Mouse (Mus musculus): ENCODE results near the gene Wdtc1. TPM values are rescaled to one million over a fixed set of nuclear protein-coding genes. Genes with fewer than 3 reads are reported as not detected.

The Wdtc1 gene
- total RNA-seq, 4 experiments from 2014 or later: 53.6 to 58.0 (median 54.3) TPM

DNA sequence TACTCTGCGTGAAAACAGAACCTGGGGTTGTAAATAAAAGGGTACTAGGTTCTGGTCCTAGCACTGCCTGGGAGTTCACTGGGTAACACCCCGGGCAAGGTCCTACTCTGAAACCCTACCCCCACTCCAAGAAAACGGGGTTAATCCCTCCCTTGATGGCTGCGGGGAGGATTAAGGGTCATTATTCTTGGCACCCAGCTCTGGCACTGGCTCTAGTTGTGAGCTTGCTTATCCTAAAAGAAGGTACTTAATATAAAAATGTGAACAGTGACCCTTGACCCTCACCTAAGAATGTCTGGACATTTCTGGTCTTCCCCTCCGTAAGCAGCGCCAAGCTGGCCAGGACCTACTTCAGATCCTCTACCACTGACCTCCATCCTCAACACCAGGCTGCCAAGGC, 20.0 kb downstream of the Wdtc1 start:
- DNase-seq (ENCODE audit: low spot score in 2 of 2): no peak

DNA sequence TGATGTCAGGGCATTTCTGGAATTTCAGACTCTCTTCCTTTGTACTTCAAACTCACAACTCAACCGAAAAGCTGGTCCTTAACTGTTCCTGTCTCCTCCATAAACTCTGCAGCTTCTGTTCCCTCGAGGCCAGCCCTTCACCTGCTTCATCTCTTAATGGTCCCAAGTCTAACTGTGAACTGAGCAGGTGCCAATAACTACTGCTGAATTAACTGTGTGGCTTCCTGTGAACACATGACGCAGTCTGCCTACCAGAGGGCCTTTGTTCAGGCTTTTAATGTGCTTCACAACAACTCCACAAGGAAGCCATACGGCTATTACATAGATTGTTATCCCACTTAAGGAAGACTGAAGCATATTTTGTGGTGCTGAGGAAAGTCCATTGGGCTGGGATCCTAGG, 23.0 kb downstream of the Wdtc1 start:
- no peak for DNase-seq (ENCODE audit: low spot score in 2 of 2)

DNA sequence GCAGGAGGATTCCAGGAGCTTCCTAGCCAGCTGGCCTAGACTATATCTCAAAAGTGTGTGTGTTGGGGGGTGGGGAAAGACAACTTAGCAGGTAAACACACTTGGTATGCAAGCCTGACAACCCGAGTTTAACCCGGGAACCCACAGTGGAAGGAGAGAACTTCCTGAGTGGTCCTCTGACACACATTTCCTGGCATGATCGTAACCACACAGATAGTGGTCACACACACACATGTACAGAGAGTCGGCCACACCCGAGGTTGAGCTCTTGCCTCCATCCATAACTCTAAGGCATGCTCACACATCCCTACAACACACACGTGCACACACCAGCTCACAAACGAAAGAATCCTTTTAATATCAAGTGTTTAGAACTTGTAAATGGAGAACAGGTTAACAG, 25.2 kb downstream of the Wdtc1 start:
- DNase-seq (ENCODE audit: low spot score in 2 of 2): no peak

DNA sequence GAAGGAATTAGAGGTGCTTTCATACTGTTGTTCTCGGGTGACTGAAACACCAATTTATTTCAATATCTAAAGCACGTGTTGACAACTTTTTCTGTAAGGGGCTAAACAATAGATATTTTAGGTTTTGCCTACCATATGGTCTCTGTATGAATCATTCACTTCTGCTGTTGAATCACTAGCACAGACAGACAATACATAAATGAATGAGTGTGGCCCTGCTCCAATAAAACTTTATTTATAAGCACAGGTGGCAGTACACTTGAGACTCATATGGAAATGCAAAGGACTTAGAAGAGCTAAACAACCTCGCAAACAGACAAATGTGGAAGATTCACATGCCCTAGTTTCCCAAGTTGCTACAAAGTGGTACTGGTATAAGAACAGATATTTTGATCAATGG, 33.6 kb downstream of the Wdtc1 start:
- DNase-seq (ENCODE audit: low spot score in 2 of 2): no peak

DNA sequence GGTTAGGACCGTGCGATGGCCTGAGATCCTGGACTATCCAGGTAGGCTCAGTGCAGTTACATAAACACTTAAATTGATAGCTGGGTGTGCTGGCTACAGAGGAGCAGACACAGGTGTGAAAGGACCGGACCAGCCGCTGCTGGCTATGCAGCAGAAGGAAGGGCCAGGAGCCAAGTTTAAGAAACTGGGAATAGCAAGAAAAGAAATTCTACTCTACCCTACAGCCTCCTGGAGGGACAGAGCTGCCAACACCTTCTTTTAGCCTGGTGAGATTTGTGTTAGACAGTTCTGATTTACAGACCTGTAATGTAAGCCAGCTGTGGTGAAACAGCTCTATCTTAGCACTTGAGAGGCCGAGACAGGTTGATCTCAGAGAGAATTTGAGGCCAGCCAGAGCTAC, 37.3 kb downstream of the Wdtc1 start:
- no peak for DNase-seq (ENCODE audit: low spot score in 2 of 2)

DNA sequence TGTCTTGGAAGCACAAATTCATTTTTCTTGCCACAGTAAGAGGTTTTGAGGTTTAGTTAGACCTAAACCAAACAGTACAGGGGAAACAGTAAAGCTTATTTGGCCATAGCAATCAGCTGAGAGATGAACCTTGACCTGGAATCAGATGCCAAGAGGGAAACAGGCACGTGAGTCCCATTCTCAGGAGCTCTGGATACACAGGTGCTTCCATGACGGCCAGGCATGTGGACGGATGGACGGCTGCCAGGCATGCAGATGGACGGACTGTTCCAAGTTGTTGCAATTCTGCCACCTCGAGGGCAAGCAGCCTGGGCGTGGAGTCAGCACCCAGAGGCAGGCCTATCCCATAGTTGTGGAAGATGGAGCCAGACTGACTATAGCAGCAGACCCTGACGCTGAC, 38.4 kb downstream of the Wdtc1 start:
- DNase-seq (ENCODE audit: low spot score in 2 of 2): no peak

DNA sequence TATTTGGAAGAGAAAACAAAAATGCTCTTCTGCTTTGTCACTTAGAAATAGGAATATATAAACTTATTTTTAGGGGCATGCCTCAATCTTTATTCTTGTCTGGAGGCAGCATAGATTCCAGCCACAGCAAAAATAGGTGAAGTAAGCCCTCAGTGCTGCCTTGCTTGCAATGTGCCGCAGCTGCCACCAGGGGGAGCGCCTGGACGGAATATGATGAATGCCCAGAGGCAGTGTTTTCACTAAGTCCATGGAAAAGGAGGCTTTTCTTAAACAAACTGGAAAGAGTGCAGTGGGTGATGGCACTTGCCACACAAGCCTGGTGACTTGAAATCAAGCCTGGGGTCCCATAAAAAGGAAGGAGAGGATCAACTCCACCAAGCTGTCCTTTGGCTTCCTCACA, 43.3 kb downstream of the Wdtc1 start:
- DNase-seq (ENCODE audit: low spot score in 2 of 2): peak; percentile 62 to 90

DNA sequence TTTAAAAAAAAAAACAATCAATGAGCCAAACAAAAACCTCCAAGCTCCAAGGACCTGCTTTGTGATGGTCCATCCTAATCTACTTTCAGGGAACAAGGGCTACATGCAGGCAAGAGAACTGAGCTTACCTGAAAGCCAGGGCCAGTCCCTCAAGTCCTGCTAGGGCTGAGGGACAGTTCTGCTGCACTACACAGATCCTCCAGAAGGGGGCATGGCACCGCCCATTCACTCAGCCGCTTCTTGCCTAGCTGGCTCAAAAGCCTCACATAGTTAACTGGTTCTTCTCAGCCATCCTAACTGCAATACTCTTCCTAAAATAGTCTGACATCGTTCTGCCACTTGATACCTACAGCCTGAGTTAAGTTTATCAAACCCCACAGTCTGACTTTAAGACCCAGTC, 46.0 kb downstream of the Wdtc1 start:
- no peak for DNase-seq (ENCODE audit: low spot score in 2 of 2)

DNA sequence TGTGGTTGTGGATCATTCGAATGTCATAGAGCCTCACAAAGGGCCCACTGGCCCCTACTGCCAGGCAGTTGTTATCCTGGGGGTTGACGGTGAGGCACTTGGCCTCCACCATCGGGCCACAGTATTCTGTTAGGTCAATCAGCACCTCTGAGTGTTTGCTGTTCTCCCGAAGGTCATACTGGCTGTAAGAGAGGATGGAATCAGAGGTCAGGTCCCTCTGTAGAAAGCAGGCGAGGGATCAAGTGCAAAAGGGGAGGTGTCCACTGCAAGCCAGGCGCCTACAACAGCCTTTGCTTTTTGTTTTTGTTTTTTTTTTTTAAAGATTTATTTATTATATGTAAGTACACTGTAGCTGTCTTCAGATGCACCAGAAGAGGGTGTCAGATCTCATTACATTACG, 47.5 kb downstream of the Wdtc1 start:
- no peak for DNase-seq (ENCODE audit: low spot score in 2 of 2)

DNA sequence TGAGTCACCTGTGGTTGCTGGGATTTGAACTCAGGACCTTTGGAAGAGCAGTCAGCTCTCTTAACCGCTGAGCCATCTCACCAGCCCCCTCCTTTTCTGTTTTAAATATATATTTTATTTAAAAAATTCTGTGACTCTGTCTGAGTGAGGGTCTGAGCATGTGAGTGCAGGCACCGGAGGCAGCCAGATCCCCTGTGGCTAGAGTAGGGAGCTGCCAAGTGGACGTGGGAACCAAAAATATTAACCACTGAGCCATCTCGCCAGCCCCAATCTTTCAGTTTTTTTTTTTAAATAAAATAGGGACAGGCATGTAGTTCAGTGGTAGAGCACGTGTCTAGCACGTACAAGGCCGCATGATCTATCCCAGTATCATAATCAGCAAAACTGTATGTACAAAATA, 48.5 kb downstream of the Wdtc1 start:
- DNase-seq (ENCODE audit: low spot score in 2 of 2): no peak

DNA sequence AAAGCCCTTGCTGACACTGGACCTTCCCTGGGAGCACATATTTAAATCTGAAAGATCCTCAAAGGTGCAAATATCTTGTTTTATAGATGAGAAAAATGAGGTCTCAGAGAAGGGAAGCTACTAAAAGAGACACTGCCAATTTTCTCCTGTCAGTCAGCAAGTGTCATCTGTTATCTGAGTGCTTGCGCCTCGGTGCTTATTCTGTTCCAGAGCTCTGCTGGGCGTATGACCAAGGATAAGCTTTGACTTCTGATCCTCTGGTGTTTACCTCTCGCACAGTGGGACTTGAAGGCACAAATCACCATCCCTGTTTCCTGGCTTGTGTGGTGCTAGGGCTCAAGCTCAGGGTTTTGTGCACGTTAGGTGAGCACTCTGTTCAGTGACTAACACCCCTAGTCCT, 50.6 kb downstream of the Wdtc1 start:
- no peak for DNase-seq (ENCODE audit: low spot score in 2 of 2)

DNA sequence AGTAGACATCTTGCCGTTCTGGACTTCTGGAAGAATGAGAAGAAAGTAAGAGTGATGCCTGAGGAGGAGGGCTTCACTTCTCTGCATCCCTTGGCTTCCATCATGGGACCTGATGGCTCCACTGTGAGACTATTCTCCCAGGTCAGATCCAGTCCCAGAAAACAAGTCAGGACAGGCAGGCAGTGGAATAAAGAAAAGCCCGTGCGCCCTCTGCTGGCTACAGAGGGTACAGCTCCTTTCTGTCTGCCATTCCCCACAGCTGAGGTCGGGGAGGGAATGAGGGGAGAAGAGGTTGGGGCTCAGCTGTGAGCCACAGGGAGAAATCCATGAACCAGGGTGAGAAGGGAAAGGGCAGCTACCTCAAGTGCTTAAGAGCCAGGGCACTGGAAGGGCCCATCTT, 51.5 kb downstream of the Wdtc1 start:
- peak in 1 of 2 experiments; percentile 64 for DNase-seq (ENCODE audit: low spot score in 2 of 2)

DNA sequence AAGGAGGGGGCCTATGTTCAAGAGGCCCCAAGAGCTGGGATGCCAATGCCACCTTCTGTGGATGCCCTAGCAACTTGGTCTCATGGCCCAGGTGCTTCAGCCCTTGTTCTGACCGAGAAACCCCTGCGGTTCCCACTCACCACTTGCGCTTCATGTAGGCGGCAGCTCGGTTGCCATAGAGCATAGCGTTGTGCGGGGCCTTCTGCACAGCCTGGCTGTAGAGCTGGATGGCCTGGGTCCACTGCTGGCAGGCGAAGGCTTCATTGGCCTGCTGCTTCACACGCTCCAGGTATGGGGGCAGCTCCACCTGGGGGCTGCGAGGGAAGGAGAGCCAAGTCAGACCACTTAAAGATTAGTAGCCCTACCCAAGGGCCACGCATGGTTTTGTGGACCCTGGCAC, 52.9 kb downstream of the Wdtc1 start:
- no peak for DNase-seq (ENCODE audit: low spot score in 2 of 2)

DNA sequence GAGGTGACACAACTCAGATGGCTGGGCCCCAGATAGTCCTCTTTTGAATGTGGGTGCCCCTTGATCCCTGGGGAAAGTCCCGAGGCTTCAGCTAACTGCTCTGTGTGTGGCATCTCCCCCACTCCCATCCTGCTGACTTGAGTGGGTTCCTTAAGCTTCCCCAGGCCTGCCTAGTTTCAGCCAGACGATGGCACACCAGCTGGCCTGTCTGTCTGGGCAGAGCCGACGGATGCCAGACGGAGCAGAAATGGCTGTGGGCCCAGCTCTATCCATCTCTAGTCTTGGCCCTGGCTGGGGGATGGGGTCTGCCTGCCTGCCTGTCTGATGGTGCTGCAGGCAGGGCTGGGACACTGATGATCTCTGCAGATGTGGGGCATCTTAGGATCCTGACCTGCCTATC, 53.6 kb downstream of the Wdtc1 start:
- peak in 1 of 2 experiments; percentile 85 for DNase-seq (ENCODE audit: low spot score in 2 of 2)

DNA sequence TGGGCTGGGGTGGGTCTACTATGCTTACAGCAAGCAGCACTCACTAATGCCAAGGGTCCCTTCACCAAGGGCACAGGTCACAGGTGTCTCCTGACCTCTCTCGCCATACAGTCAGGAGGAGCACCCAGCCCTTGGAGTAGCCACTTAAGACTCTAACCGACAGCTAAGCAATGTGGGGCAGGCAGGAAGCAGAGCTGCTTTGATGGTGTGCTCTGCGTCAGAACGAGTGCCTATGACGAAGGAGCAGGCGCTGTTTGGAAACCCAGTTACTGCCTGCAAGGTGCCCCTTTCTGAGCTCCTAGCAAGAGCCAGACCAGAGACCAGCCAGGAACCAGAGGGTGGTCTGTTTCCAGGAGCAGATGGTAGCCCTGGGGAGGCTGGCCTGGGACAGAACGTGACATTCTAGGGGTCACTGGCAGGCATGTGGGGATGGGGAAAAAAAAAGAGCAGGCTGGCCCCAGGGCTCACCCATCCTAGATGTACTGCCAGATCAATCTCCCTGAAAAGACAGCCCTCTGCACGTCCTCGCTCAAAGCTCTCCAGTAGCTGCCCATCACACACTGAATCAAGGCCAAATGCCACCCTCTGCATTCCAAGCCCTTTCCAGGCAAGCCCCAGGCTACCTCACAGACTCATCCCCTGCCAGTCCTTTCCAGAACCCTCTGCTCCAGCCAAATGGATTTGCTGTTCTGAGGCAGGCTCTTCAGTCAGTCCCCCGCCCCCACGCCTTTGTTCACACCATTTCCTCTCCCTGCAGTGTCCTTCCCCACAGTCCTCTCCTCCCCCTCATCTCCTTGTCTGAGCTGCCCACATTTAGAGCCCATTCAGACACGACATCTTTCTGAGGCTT, 54.5 kb downstream of the Wdtc1 start:
- DNase-seq (ENCODE audit: low spot score in 2 of 2): peak in 1 of 2 experiments; percentile 94

DNA sequence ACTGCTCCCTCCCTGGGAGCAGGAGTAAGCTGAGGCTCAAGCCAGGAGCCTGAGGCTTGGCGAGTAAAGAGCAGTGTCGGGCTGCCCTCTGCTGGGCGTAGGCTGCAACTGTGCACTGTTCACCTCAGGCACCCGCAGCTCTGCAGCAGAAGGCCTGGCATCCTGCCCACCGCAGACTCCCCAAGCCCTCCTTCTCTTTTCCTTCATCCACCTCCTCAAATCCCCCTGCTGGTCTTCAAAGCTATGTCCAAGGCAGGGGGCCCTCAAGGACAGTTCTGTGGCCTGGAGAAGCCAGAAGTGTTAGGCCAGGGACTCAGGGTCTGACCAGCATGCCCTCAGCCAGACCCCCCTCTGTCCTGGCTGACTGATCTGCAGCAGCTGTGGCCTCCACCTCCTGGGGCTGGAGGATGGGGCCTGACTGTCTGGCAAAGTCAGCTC, 55.5 kb downstream of the Wdtc1 start:
- peak; percentile 72 to 78 for DNase-seq (ENCODE audit: low spot score in 2 of 2)

DNA sequence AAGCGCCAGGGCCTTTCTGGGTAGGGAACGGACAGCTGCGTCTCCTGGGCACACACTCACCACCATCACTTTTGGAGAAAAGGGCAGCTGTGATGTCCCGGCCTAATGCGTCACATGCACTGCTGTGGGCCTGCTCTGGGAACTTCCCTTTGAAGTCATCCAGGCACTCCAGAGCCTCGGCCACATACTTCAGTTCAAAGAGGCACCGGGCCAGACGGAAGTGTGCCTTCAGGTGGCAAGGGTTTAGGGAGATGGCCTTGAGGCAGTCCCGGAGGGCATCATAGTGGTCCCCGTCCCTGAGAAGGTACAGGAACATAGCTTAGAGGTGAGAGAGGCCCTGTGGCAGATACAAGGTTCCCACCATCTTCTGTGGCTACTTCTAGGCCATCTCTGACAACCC, 55.9 kb downstream of the Wdtc1 start:
- no peak for DNase-seq (ENCODE audit: low spot score in 2 of 2)

DNA sequence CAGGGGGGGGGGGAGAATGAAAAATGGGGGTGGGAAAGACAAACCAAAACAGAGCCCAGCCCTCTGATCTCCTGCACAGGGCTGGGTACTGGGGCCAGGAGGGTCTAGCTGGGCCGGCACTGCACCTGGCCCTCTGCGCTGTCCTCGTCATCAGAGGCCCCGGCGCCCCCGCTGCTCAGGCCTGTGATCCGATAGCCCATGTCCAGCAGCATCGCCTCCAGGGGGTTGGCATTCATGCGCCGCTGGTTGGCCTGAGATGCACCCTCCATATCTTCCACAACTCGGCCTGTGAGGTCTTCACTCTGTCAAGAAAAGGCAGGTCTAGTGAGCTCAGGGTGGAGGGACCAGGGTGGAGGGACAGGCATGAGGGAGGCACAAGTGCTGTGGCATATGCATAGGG, 59.2 kb downstream of the Wdtc1 start:
- DNase-seq (ENCODE audit: low spot score in 2 of 2): no peak

DNA sequence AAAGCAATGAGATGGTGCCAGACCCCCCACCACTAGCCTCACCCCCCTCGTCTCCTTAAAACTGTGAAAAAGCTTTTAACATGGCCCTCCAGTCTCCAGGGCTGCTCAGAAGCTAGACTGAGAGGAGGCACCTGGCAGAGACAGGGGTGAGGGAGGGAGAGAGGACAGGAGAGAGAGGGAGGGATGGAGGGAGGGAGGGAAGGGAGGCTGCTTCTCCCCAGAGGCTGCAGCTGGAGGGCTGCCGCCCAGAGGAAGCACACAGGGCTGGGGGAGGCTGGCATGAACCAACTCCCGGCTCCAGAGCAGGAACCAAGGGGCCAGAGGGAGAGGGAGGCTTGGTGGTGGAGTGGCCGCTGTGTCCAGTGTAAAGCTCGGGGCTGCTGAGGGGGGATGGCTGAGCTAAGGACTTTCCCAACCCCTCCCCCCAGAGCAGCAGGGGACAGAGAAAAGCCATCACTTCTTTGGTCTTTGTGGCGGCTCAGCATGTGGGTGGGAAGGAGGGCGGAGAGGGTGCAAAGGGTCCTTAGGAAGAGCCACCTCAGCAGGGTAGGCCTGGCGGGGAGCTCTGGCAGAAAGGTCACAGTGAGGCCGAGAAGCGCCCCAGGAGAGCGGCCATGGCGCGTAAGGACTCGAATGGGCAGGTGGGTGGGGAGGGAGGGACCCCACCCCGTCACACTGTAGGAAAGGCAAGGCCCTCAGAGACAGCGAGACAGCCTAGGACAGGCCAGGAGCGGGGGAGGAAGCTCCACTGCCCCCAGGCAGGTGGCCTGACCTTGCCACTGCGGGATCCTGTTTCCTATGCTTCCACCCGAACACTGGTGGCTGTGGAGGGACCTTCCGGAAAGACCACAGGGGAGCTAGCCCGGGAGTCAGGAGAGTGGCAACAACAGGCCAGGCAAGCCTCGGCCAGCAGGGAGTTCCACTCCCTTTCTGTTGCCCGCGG, 60.1 kb downstream of the Wdtc1 start:
- no peak for DNase-seq (ENCODE audit: low spot score in 2 of 2)

DNA sequence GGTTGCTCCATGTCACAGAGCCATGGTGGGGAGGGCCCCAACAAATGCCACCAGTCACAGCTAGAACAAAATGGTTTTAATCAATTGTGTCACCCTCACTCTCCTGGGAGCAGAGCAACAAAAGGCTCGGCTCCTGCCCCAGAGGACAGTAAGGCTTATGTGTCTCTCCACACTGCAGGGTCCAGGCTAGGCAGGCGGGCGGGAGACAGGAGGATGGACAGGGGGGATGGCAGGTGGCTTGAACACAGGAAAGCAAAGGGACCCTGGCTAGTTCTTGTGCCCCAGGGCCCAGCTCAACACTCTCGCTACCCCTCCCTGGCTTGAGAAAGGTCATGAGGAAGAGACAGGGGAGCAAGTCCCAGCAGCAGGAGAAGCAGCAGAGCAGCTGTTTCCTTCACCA, 60.9 kb downstream of the Wdtc1 start:
- no peak for DNase-seq (ENCODE audit: low spot score in 2 of 2)

DNA sequence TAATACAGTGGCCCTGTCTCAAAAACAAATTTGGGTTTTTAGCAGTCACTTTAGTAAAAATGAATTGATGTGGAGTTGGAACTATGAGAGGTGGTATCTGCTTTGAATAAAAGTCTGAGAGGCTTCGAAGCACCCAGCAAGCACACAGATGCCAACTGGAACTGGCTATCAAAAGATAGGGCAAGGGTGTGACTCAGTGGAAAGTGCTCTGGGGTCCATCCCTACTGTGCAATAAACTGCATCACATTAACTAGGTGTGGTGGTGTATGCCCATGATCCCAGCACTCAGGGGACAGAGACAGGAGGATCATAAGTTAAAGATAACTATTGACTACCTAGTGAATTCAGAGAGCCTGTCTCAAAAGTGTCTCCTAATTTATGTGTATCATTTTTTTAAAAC, 62.0 kb downstream of the Wdtc1 start:
- DNase-seq (ENCODE audit: low spot score in 2 of 2): no peak

DNA sequence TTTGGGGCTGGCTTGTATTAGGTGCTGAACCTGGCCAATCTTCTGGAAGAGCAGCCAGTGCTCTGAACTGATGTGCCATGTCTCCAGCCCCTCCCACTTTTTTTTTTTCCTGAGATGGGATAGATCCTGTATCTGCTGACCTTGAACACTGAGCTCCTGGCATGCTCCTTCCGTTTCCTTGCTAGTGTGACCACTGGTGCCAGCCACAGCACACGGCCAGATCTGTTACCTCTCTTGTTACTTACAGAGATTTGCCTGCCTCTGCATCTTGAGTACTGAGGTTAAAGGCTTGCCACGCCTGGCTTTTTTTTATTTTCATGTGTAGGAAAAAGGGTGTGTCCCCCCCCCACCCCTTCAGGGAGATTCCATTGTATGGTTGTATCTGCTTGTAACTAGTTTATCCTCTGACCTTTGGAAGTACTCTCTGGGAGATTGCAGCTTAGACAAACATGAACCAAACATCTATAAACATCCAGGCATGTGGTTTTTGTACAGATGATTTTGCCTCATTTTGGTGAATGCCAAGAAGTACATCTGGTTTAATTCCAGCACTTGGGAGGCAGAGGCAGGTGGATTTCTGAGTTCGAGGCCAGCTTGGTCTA, 66.7 kb downstream of the Wdtc1 start:
- no peak for DNase-seq (ENCODE audit: low spot score in 2 of 2)
